Mouse (Mus musculus) erythroblast, embryonic 14.5 days (primary cell): ENCODE measurements around the gene Phykpl. TPM values are rescaled to one million over a fixed set of nuclear protein-coding genes. Genes with fewer than 3 reads are reported as not detected.
A peak's percentile ranks its signal among the peaks of the same experiment; 100 is the strongest.
"Not testable (repeated sequence)": the region's sequence is repeated elsewhere in the genome, so short reads cannot be mapped to it uniquely, and the experiment has no call there.

Experiments used
- H3K27me3 ChIP-seq: 2 replicates; pipeline ENCODE4 v1.6.1; 2012; ENCODE audit warnings: inconsistent platforms; ENCODE audit not compliant: control insufficient read depth
- H3K36me3 ChIP-seq: 2 replicates; pipeline ENCODE4 v1.6.1; 2012; ENCODE audit warnings: mild to moderate bottlenecking, inconsistent platforms; ENCODE audit not compliant: control insufficient read depth
- H3K4me1 ChIP-seq: 2 replicates; pipeline ENCODE4 v1.6.1; 2012; ENCODE audit warnings: inconsistent platforms; ENCODE audit not compliant: control insufficient read depth
- H3K4me3 ChIP-seq: replicated peaks from 2 replicates; pipeline ENCODE3; 2012; ENCODE audit warnings: moderate library complexity, mild to moderate bottlenecking, inconsistent platforms
- H3K9me3 ChIP-seq: 2 replicates; pipeline ENCODE4 v1.6.1; 2012; ENCODE audit warnings: low read length, inconsistent platforms, mixed read lengths; ENCODE audit not compliant: control insufficient read depth
- GATA1 ChIP-seq: IDR thresholded peaks from 2 replicates; pipeline ENCODE4 v1.6.1; 2012; ENCODE audit warnings: low read length, inconsistent platforms, mixed read lengths
- TAL1 ChIP-seq: IDR thresholded peaks from 3 replicates; pipeline ENCODE4 v1.6.1; 2012; ENCODE audit warnings: low read length, inconsistent platforms, mixed read lengths
- polyA plus RNA-seq: library from polyadenylated mRNA; stranded (reverse); fragments of >175 nt; gene quantifications from 2 replicates; pipeline ENCODE4 v1.2.3, GENCODE M21; 2012

The Phykpl gene
- polyA plus RNA-seq, 1 experiment: 0.69 TPM

DNA sequence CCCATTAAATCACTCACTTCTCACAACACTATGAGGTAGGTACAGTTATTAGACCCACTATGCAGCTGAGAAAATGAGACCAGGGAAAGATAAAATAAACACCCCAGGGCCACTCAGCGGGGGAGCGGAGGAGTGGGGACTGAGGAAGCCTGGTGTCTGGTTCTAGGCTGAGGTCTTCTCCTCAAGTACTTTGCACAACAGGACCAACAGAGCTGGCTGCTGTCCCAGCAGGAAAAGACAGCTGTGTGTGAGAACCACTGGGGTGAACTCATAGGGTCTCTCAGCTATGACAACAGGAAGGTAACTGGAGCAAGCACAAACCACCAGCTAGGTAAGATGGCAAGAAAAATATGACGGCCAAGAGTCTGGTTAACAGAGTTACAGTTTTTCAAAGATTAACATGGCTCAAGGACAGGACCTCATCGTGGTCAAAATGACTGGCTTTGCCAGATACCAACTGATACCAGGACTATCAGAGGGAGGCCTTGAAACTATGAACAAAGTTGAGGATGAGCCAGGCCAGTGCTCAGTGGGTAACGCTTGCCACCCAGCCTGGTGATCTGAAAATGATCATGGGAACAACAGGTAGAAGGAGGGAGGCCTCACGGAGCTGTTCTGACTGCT, 47.7 kb downstream of the Phykpl start:
- H3K4me3 ChIP-seq: no peak overlapping the region
- no peak for TF ChIP-seq GATA1
- TF ChIP-seq TAL1: no peak
- no peaks in the 10 kb centered on the region for H3K27me3 ChIP-seq
- peaks cover 44% of the 10 kb centered on the region for H3K36me3 ChIP-seq
- no peaks in the 10 kb centered on the region for H3K9me3 ChIP-seq
- H3K4me1 ChIP-seq: peaks cover 56% of the 10 kb centered on the region

DNA sequence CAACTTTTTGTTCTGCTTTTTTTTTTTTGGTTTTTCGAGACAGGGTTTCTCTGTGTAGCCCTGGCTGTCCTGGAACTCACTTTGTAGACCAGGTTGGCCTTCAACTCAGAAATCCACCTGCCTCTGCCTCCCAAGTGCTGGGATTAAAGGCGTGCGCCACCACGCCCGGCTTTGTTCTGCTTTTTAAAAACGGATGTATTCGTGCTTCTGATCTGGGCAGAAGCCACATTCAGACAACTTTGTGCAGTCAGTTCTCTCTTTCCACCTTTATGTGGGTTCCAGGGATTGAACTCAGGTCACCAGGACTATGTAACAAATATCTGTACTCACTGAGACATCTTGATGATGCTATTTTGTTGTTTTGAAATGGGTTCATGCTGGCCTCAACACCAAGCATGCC, 48.6 kb downstream of the Phykpl start:
- H3K27me3 ChIP-seq, H3K4me3 ChIP-seq, H3K9me3 ChIP-seq: not testable (repeated sequence)
- H3K36me3 ChIP-seq: peaks cover 35% of the 10 kb centered on the region
- peaks cover 59% of the 10 kb centered on the region for H3K4me1 ChIP-seq

DNA sequence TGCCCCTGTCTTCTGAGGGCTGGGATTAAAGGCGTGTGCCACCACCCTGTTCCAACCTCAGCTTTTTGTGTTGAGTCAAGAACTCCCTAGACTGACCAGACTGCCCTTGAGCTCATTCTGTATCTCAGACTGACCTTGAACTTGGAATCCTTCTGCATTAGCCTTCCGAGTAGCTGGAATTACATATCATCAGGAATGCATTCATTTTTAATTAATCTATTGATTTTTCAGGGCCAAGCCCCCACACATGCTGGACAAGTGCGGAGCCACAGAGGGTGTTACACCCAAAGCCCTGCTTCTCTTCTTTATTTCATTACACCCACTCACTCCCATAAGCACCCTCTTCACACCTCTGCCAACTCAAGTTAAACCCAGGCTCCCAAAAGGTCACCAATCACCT, 49.2 kb downstream of the Phykpl start:
- peaks cover 31% of the 10 kb centered on the region for H3K36me3 ChIP-seq
- peaks cover 60% of the 10 kb centered on the region for H3K4me1 ChIP-seq
- TF ChIP-seq GATA1 (no peak), TAL1 (no peak)

DNA sequence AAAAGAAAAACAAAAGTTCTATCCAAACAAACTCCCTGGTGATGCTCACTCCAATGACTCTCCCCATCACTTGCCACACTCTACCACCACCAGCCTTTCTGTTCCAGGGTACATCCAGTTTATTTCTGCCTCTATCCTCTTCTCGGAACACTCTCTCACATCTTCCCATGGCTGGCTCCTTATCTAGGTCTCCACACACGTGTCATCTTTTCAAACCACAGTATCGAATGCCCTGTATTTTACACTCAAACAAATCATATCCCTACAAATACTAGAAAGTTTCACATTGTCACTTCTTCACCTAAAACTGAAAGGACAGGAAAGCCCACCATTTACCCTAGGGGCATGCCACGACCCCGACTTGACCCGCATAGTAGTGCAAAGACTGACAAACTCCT, 50.6 kb downstream of the Phykpl start:
- no peaks in the 10 kb centered on the region for H3K9me3 ChIP-seq
- peak overlapping the region; percentile 91 for H3K4me3 ChIP-seq
- peaks cover 54% of the 10 kb centered on the region for H3K4me1 ChIP-seq
- no peak for TF ChIP-seq GATA1
- no peak for TF ChIP-seq TAL1
- H3K27me3 ChIP-seq: peaks cover 8% of the 10 kb centered on the region
- H3K36me3 ChIP-seq: peaks cover 19% of the 10 kb centered on the region

More for the DNA sequence above, 49.2 kb downstream of the Phykpl start:
- Histone ChIP-seq H3K27me3 (peaks cover 8% of the 10 kb centered on the region), H3K9me3 (no peaks in the 10 kb centered on the region), H3K4me3 (no peak overlapping the region)

DNA sequence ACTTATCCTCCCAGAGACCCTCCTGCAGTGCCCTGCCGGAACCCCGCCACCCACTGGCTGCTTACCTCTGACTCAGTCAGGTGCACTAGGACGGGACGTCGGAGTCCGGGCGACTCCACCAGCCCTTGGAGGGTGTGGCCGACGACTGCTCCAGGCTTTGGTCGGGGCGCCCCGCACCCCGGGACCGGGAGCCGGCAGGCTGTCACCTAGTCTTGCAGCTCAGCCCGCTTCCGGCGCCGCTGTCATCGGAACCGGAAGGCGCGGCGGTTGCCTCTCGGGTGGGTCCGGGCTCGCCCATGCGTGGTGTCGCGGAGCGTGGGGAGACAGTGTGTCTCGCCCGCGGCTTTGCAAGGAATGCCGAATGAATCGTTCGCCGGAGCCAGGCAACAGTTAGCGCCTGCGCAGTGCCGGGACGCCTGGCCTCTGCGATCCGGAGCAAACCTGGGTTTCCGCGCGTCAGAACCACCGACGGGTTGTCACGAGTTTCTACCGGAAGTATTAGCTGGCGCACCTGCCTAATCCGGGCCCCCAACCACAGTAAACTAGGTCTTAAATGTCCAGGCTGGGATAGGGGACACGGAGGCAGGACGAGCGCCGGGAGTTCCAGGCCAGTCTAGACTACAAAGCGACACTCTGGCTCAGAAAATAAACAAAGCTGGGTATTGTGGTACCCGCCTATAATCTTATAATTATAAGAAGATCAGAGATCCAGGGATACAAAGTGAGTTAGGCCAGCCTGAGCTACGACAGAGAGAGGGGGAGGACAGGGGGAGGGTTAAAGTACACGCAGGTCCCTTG, 51.2 kb downstream of the Phykpl start, which contains the start of gene Rmnd5b:
Gene Rmnd5b (minus strand): TSS at position 372 of the 798 bp plus-strand sequence.
- H3K4me3 ChIP-seq: peak within 1 kb of the TSS; percentile 91
- TF ChIP-seq TAL1 (no peak), GATA1 (no peak)
- H3K36me3 ChIP-seq: peaks cover 16% of the 10 kb centered on the region
- no peaks in the 10 kb centered on the region for H3K9me3 ChIP-seq
- H3K27me3 ChIP-seq: peaks cover 8% of the 10 kb centered on the region
- peaks cover 53% of the 10 kb centered on the region for H3K4me1 ChIP-seq

DNA sequence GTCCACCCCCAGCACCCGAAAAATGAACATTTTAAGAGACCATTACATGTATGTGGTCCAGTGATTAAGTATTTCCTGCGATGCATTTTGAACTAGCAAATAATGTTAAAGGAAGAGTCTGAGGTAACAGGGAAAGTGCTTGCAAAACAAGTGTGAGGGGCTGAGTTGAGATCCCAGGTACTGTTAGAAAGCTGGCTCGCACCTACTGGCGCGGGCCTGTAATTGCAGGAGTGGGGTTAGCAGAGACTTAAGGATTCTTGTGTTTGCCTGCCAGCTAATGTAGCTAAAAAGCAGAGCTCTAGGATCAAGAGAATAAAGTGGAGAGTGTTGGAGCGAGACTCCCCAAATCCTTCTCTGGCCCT, 51.7 kb downstream of the Phykpl start:
- H3K4me3 ChIP-seq: peak overlapping the region; percentile 91
- peaks cover 50% of the 10 kb centered on the region for H3K4me1 ChIP-seq
- H3K36me3 ChIP-seq: peaks cover 10% of the 10 kb centered on the region
- peaks cover 8% of the 10 kb centered on the region for H3K27me3 ChIP-seq
- no peak for TF ChIP-seq TAL1
- TF ChIP-seq GATA1: no peak
- no peaks in the 10 kb centered on the region for H3K9me3 ChIP-seq

DNA sequence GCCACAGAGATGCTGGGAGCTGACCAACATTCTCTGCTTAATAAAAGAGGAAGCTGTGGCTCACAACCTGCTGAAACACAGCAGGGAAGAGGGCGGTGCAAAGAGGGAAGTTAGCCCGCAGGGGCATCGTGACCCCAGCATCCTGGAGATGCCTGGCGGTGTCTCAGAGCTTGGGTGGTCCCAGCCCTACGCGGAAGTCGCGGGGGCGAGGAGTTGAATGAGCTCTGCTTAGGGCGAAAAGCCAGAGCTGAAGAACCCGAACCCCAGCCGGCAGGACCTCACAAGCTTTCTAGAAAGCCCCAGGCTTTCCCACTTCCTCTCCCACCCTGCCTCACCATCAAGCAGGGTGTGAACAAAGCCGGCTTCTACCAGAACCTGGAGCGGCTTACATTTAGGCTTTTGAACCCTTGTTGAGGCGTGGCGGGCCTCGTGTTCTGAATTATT, 53.4 kb downstream of the Phykpl start:
- TF ChIP-seq TAL1 (no peak), GATA1 (no peak)
- H3K9me3 ChIP-seq: no peaks in the 10 kb centered on the region

DNA sequence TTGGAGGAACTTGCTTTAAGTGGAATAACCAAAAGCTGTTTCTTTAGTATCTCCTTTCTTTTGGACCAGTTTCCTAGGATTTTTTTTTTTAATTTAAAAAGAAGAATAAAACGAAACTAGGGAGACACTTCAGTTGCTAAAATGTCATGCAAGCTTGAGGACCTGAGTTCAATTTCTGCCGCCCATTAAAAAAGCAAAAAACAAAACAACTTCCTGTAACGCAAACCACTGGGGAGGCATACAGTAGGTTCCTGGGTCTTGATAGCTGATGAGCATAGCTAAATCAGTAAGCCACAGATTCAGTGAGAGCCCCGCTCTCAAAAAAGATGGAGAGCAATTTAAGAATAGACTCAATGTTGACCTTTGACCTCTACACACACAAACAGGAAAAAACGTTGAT, 53.9 kb downstream of the Phykpl start:
- Histone ChIP-seq H3K4me3 (no peak overlapping the region), H3K4me1 (peaks cover 41% of the 10 kb centered on the region), H3K9me3 (no peaks in the 10 kb centered on the region), H3K27me3 (peaks cover 11% of the 10 kb centered on the region), H3K36me3 (peaks cover 6% of the 10 kb centered on the region)
- TF ChIP-seq TAL1: no peak
- TF ChIP-seq GATA1: no peak

More for the DNA sequence above, 53.4 kb downstream of the Phykpl start:
- H3K27me3 ChIP-seq: peaks cover 8% of the 10 kb centered on the region
- peaks cover 6% of the 10 kb centered on the region for H3K36me3 ChIP-seq
- peaks cover 39% of the 10 kb centered on the region for H3K4me1 ChIP-seq
- H3K4me3 ChIP-seq: peak overlapping the region; percentile 34

DNA sequence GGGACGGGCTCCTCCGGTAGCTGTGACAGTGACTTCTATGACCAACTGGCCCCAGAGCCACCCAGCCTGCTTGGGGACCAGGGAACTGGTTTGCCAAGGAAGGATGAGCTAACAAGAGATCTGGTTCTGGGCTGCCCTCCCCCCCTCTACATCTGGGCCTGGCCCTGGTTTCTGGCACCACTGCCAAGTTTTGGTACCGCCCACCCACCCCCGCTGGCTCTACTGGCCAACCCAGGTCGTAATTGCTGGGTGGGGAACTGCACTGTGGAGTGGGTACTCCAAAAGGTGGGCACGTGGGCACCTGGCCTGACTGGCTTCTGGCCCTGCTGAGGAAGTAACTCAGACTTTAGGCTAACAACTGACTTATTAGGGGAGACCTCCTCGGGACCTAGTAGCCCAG, 56.2 kb downstream of the Phykpl start:
- TF ChIP-seq TAL1: no peak
- no peak for TF ChIP-seq GATA1
- peaks cover 11% of the 10 kb centered on the region for H3K27me3 ChIP-seq
- no peaks in the 10 kb centered on the region for H3K9me3 ChIP-seq
- peaks cover 23% of the 10 kb centered on the region for H3K4me1 ChIP-seq
- H3K36me3 ChIP-seq: peaks cover 2% of the 10 kb centered on the region; the same call in 1 of the 2 replicates
- H3K4me3 ChIP-seq: no peak overlapping the region
